Mouse (Mus musculus) limb, embryonic 14.5 days (tissue): ENCODE measurements around the gene P3h4. TPM values are rescaled to one million over a fixed set of nuclear protein-coding genes. Genes with fewer than 3 reads are reported as not detected.

Source experiments
- ATAC-seq: fragments of 200-750 bp; cut with Nextera tagmentation; 2 replicates; pipeline ENCODE4 v1.8.0; 2017; ENCODE audit warnings: low read depth, moderate number of reproducible peaks, moderate TSS enrichment; ENCODE audit not compliant: low FRiP score
- DNase-seq: peaks from one replicate; pipeline ENCODE4 v3.0.0-alpha.2; 2015; ENCODE audit warnings: low spot score
- H3K27ac ChIP-seq: fragments of 300-500 bp; sonication (generic); replicated peaks from 2 replicates; pipeline ENCODE4 v1.5.1; 2014; ENCODE audit warnings: low read depth, mild to moderate bottlenecking, low read length, moderate library complexity, mixed read lengths
- H3K27me3 ChIP-seq: fragments of 300-500 bp; sonication (generic); 2 replicates; pipeline ENCODE4 v1.6.1; 2014; ENCODE audit warnings: low read length, mixed read lengths; ENCODE audit not compliant: control insufficient read depth, insufficient read depth
- H3K36me3 ChIP-seq: fragments of 300-500 bp; sonication (generic); 2 replicates; pipeline ENCODE4 v1.6.1; 2014; ENCODE audit warnings: mild to moderate bottlenecking, low read length, moderate library complexity, mixed read lengths; ENCODE audit not compliant: control insufficient read depth, insufficient read depth
- H3K4me1 ChIP-seq: fragments of 300-500 bp; sonication (generic); 2 replicates; pipeline ENCODE4 v1.6.1; 2014; ENCODE audit warnings: antibody characterized with exemption, low read length, mixed read lengths; ENCODE audit not compliant: control insufficient read depth, insufficient read depth
- H3K4me2 ChIP-seq: fragments of 300-500 bp; sonication (generic); replicated peaks from 2 replicates; pipeline ENCODE4 v1.6.1; 2014; ENCODE audit warnings: low read depth, mild to moderate bottlenecking, low read length, moderate library complexity; ENCODE audit not compliant: severe bottlenecking
- H3K4me3 ChIP-seq: fragments of 300-500 bp; sonication (generic); replicated peaks from 2 replicates; pipeline ENCODE4 v1.5.1; 2014; ENCODE audit warnings: low read length
- H3K9ac ChIP-seq: fragments of 300-500 bp; sonication (generic); 2 replicates; pipeline ENCODE4 v1.6.1; 2014; ENCODE audit warnings: mild to moderate bottlenecking, low read depth, low read length, moderate library complexity; ENCODE audit not compliant: severe bottlenecking
- H3K9me3 ChIP-seq: fragments of 300-500 bp; sonication (generic); 2 replicates; pipeline ENCODE4 v1.6.1; 2016; ENCODE audit warnings: low read length; ENCODE audit not compliant: control insufficient read depth
- POLR2A ChIP-seq: fragments of 200-500 bp; IDR thresholded peaks from 2 replicates; pipeline ENCODE4 v1.8.0; 2012; ENCODE audit warnings: inconsistent platforms, mild to moderate bottlenecking, moderate library complexity, borderline replicate concordance; ENCODE audit not compliant: insufficient read depth, insufficient read length; ENCODE audit errors: extremely low read depth
- WGBS: fragments of 180-500 bp; shearing (Covaris S2); extraction: QIAGEN DNeasy Blood & Tissue Kit; methylation state at CpG from one replicate; pipeline ENCODE4 v1.1.7; 2014; 5-methylcytosine and 5-hydroxymethylcytosine counted together
- polyA plus RNA-seq, 2 experiments: library from polyadenylated mRNA; depleted of rRNA in 1 of 2; stranded (reverse) in 1 of 2; unstranded in 1 of 2; fragments of >200 nt; fragmentation: Nextera tagmentation in 1 of 2; extraction: Ambion mirVana in 1 of 2; gene quantifications; 2 replicates each; pipeline versions ENCODE4 v1.2.1 to v1.2.3; 2012 to 2014

Gene P3h4
- polyA plus RNA-seq, 2 experiments, result 95.2 to 120 TPM

- Histone ChIP-seq H3K27ac (no peak overlapping the region), H3K9ac (no peak overlapping the region), H3K27me3 (no peaks in the 10 kb centered on the region), H3K4me2 (no peak overlapping the region), H3K9me3 (no peaks in the 10 kb centered on the region), H3K4me3 (no peak overlapping the region), H3K4me1 (peaks cover 9% of the 10 kb centered on the region), H3K36me3 (peaks cover 65% of the 10 kb centered on the region)
- 83% methylated on average over 8 of the region's 8 CpGs for WGBS
- ATAC-seq, result no peak
- no peak for DNase-seq
- no peak for TF ChIP-seq POLR2A
Observed at GRCm38 (mm10) chr11:100421537-100421936, 6.9 kb upstream of the P3h4 start.

GRCm38 (mm10) chr11:100414914-100415822 is 532 bp upstream of the P3h4 start, which contains the start of gene Fkbp10:
Fkbp10 (plus strand) TSS chr11:100415697.
- peak; percentile 81 for DNase-seq
- H3K4me1 ChIP-seq, result peaks cover 32% of the 10 kb centered on the region
- WGBS, result under 1% methylated on average over 24 of the region's 31 CpGs
- peak; percentile 68 for ATAC-seq
- no peaks in the 10 kb centered on the region for H3K27me3 ChIP-seq
- TF ChIP-seq POLR2A, result 0 out of 2 replicates have a peak, but pooled peaks have one; percentile 56
- peak within 1 kb of the TSS; percentile 77 for H3K4me3 ChIP-seq
- peak within 1 kb of the TSS; percentile 95 for H3K27ac ChIP-seq
- peaks cover 30% of the 10 kb centered on the region for H3K36me3 ChIP-seq
- H3K9me3 ChIP-seq, result no peaks in the 10 kb centered on the region
- peak within 1 kb of the TSS; percentile 81 for H3K4me2 ChIP-seq
- peak within 1 kb of the TSS; percentile 85 for H3K9ac ChIP-seq

GRCm38 (mm10) chr11:100413541-100413940 is 1.1 kb downstream of the P3h4 start:
- Histone ChIP-seq H3K27me3 (no peaks in the 10 kb centered on the region), H3K4me1 (peaks cover 32% of the 10 kb centered on the region), H3K9ac (peak overlapping the region; percentile 85), H3K4me2 (peak overlapping the region; percentile 81), H3K4me3 (peak overlapping the region; percentile 77), H3K9me3 (no peaks in the 10 kb centered on the region), H3K36me3 (peaks cover 39% of the 10 kb centered on the region), H3K27ac (peak overlapping the region; percentile 95)
- ATAC-seq (no peak), DNase-seq (no peak)
- no peak for TF ChIP-seq POLR2A
- 52% methylated on average over 11 of the region's 11 CpGs for WGBS

- peaks cover 24% of the 10 kb centered on the region for H3K4me1 ChIP-seq
- H3K36me3 ChIP-seq, result peaks cover 52% of the 10 kb centered on the region
- no peaks in the 10 kb centered on the region for H3K9me3 ChIP-seq
- H3K9ac ChIP-seq, result peak overlapping the region; percentile 85
- no peak for TF ChIP-seq POLR2A
- peak overlapping the region; percentile 77; the same call in 1 of the 2 replicates for H3K4me3 ChIP-seq
- no peak for ATAC-seq
- no peaks in the 10 kb centered on the region for H3K27me3 ChIP-seq
- H3K4me2 ChIP-seq, result peak overlapping the region; percentile 81; the same call in 1 of the 2 replicates
- 80% methylated on average over 11 of the region's 11 CpGs for WGBS
- no peak overlapping the region for H3K27ac ChIP-seq
- no peak for DNase-seq
Observed at GRCm38 (mm10) chr11:100411736-100412135, 2.9 kb downstream of the P3h4 start.

- peaks cover 52% of the 10 kb centered on the region for H3K36me3 ChIP-seq
- no peak overlapping the region for H3K4me2 ChIP-seq
- no peak for ATAC-seq
- no peak for TF ChIP-seq POLR2A
- peaks cover 22% of the 10 kb centered on the region for H3K4me1 ChIP-seq
- H3K9me3 ChIP-seq, result no peaks in the 10 kb centered on the region
- no peak overlapping the region for H3K9ac ChIP-seq
- H3K27me3 ChIP-seq, result no peaks in the 10 kb centered on the region
- no peak for DNase-seq
- no peak overlapping the region for H3K27ac ChIP-seq
- 71% methylated on average over 3 of the region's 3 CpGs for WGBS
- H3K4me3 ChIP-seq, result no peak overlapping the region
Observed at GRCm38 (mm10) chr11:100409686-100410085, 5.0 kb downstream of the P3h4 start.
